Mouse (Mus musculus) adrenal gland, postnatal 14 days (tissue): Measurements from ENCODE around the gene Acox1. TPM values are rescaled to one million over a fixed set of nuclear protein-coding genes. Genes with fewer than 3 reads are reported as not detected.
A peak's percentile ranks its signal among the peaks of the same experiment; 100 is the strongest.

Experiments used
- DNase-seq: peaks from one replicate; pipeline ENCODE4 v3.0.0; 2021; ENCODE audit warnings: mixed read lengths
- total RNA-seq: library from RNA; stranded (reverse); gene quantifications from 2 replicates; pipeline ENCODE4 v1.2.3, GENCODE M21; 2021

Acox1 gene
- total RNA-seq, 1 experiment from 2014 or later = 199 TPM

DNA sequence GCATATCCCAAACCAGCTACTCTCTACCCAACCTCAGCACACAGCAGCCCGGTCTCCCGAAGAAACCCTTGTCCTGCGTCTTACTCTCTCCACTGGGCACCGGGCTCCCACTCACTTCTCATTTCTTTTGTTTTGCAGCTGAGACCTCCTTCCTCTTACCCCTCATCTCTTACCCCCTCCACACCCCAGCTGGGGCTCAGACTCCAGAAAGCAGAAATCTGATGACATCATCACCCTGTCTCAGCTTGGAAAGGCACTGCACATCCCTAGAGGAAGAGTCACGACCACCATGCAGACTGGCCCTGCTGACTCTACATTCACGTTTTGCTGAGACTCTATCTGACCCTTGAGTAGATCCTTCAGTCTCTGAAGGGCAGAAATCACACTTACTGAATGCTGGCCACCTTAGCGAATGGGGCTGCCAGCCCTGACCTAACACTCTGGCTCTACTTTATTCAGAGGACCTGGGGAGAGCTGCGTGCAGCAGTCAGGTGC, 68.8 kb downstream of the Acox1 start:
- DNase-seq = no peak

DNA sequence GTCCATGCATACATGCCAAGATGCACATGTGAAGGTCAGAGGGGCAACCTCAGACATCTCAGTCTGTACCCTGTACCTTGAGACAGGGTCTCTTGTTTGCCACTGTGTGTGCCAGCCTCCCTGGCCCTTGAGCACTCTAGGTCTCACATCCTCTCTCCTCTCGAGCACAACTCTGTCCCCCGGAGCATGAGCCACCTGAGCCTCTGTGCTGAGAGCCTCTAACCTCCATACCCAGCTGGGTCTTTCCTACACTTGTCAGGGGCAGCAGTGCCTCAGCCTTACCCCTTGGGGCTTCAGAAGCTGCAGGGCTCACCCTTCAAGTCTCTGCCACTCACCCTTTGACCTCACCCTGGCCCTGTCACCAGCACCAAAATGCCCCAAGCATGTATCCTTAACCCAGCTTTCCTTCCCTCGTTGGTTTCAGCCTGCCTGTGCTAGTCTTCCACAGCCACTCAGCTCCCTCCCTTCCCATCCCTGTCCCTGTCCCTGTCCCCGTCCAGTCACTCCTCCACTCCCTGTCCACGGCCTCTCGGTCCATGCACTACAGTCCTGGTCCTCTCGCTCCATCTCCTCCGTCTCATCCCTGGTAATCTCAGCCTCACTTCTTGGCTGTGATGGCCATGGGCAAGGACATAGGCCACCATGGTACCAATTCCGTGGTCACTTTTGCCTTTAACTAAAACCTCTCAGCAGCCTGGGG, 69.6 kb downstream of the Acox1 start:
- DNase-seq = no peak

DNA sequence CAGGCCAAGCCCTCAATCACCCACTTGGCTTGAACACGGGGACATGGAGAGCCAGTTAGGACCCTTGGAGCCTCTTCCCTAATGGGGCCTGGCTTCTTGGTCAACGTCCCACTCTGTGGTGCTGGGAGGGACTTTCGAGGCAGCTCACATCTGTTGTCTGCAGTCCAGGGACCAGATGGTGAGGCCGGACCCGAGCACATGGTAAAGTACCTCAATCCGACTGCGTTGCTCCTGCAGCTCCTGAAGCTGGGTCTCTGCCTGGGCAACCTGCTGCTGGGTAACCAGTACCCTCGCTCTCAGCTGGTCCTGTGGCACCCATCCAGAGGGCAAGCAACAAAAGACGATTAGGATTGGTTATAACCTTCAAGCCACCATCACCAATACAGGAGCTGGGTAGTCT, 70.9 kb downstream of the Acox1 start:
- DNase-seq = no peak

- peak; percentile 95 for DNase-seq
These were observed 71.5 kb downstream of the Acox1 start, which contains the start of gene Trim47 for GRCm38 (mm10) chr11:116127156-116127980. TSS of gene Trim47 (minus strand) at chr11:116127210.

- DNase-seq = no peak
These were observed 72.6 kb downstream of the Acox1 start for GRCm38 (mm10) chr11:116126261-116126660.

Other genes with a start within 250 kb of the Acox1 start
- gene Itgb4, start 224.3 kb downstream of the Acox1 start, total RNA-seq = 3.6 and 4.4 TPM in 2 replicates
- 41.5 and 51.9 TPM in 2 replicates for gene Galk1, start 186.3 kb downstream of the Acox1 start, total RNA-seq
- 340 and 347 TPM in 2 replicates for gene H3f3b, start 171.1 kb downstream of the Acox1 start, total RNA-seq
- 20.6 and 24.4 TPM in 2 replicates for gene Unk, start 168.7 kb downstream of the Acox1 start, total RNA-seq
- 0.74 and 4.0 TPM in 2 replicates for gene Unc13d, start 121.1 kb downstream of the Acox1 start, total RNA-seq
- 121 and 127 TPM in 2 replicates for gene Wbp2, start 112.0 kb downstream of the Acox1 start, total RNA-seq
- 19.9 and 23.6 TPM in 2 replicates for gene Trim47, start 71.8 kb downstream of the Acox1 start, total RNA-seq
- 8.6 and 10.2 TPM in 2 replicates for gene Trim65, start 67.9 kb downstream of the Acox1 start, total RNA-seq
- 90.7 and 95.0 TPM in 2 replicates for gene Mrpl38, start 60.2 kb downstream of the Acox1 start, total RNA-seq
- 28.1 and 31.0 TPM in 2 replicates for gene Fbf1, start 30.9 kb downstream of the Acox1 start, total RNA-seq
- gene Ten1, start 190 bp downstream of the Acox1 start, total RNA-seq = 16.7 and 20.0 TPM in 2 replicates
- 1.3 and 1.7 TPM in 2 replicates for gene Evpl, start 39.0 kb upstream of the Acox1 start, total RNA-seq
- gene Srp68, start 75.2 kb upstream of the Acox1 start, total RNA-seq = 63.1 and 70.4 TPM in 2 replicates
- gene Galr2, start 81.9 kb upstream of the Acox1 start, total RNA-seq = not detected in 2 replicates
- gene Exoc7, start 108.2 kb upstream of the Acox1 start, total RNA-seq = 50.5 and 62.8 TPM in 2 replicates
- gene Foxj1, start 136.4 kb upstream of the Acox1 start, total RNA-seq = 0.23 and 0.30 TPM in 2 replicates
- 8.6 and 10.1 TPM in 2 replicates for gene Rnf157, start 214.0 kb upstream of the Acox1 start, total RNA-seq
- 36.4 and 38.8 TPM in 2 replicates for gene Ubald2, start 235.0 kb upstream of the Acox1 start, total RNA-seq